Mouse (Mus musculus): Measurements from ENCODE around the gene Foxn3.

Gene Foxn3

GRCm38 (mm10) chr12:99380855-99381262 is 182.5 kb downstream of the Foxn3 start:
- peak in 1 of 2 experiments; percentile 27 for DNase-seq

- no peak for DNase-seq
Observed at GRCm38 (mm10) chr12:99380124-99380523, 183.3 kb downstream of the Foxn3 start.

GRCm38 (mm10) chr12:99378284-99378683 is 185.1 kb downstream of the Foxn3 start:
- DNase-seq, result no peak

GRCm38 (mm10) chr12:99377705-99378104 is 185.7 kb downstream of the Foxn3 start:
- no peak for DNase-seq

GRCm38 (mm10) chr12:99377069-99377468 is 186.3 kb downstream of the Foxn3 start:
- no peak for DNase-seq

- DNase-seq, result no peak
Observed at GRCm38 (mm10) chr12:99375878-99376454, 187.4 kb downstream of the Foxn3 start.

- DNase-seq, result no peak
Observed at GRCm38 (mm10) chr12:99375426-99375825, 188.0 kb downstream of the Foxn3 start.

- DNase-seq, result no peak
Observed at GRCm38 (mm10) chr12:99374099-99374600, 189.2 kb downstream of the Foxn3 start.

- DNase-seq, result no peak
Observed at GRCm38 (mm10) chr12:99373584-99373983, 189.8 kb downstream of the Foxn3 start.

GRCm38 (mm10) chr12:99371500-99371899 is 191.9 kb downstream of the Foxn3 start:
- no peak for DNase-seq

GRCm38 (mm10) chr12:99368251-99368650 is 195.1 kb downstream of the Foxn3 start:
- no peak for DNase-seq

- no peak for DNase-seq
Observed at GRCm38 (mm10) chr12:99365999-99366398, 197.4 kb downstream of the Foxn3 start.

GRCm38 (mm10) chr12:99364201-99364600 is 199.2 kb downstream of the Foxn3 start:
- no peak for DNase-seq

GRCm38 (mm10) chr12:99363024-99363423 is 200.4 kb downstream of the Foxn3 start:
- DNase-seq, result no peak

- DNase-seq, result no peak
Observed at GRCm38 (mm10) chr12:99361752-99362132, 201.6 kb downstream of the Foxn3 start.

- DNase-seq, result no peak
Observed at GRCm38 (mm10) chr12:99360958-99361751, 202.2 kb downstream of the Foxn3 start.

GRCm38 (mm10) chr12:99358698-99359097 is 204.7 kb downstream of the Foxn3 start:
- no peak for DNase-seq

- DNase-seq, result no peak
Observed at GRCm38 (mm10) chr12:99356660-99357059, 206.7 kb downstream of the Foxn3 start.

- DNase-seq, result no peak
Observed at GRCm38 (mm10) chr12:99353692-99354091, 209.7 kb downstream of the Foxn3 start.

GRCm38 (mm10) chr12:99352583-99352982 is 210.8 kb downstream of the Foxn3 start:
- DNase-seq, result no peak

- no peak for DNase-seq
Observed at GRCm38 (mm10) chr12:99352136-99352535, 211.2 kb downstream of the Foxn3 start.

GRCm38 (mm10) chr12:99351731-99352130 is 211.7 kb downstream of the Foxn3 start:
- no peak for DNase-seq

- DNase-seq, result no peak
Observed at GRCm38 (mm10) chr12:99349650-99349997, 213.8 kb downstream of the Foxn3 start.

- no peak for DNase-seq
Observed at GRCm38 (mm10) chr12:99348940-99349649, 214.3 kb downstream of the Foxn3 start.
